Mouse (Mus musculus) R1 (cell line): ENCODE data around the gene Zfp689.
A peak's percentile ranks its signal among the peaks of the same experiment; 100 is the strongest.
"Not testable (repeated sequence)": the region's sequence is repeated elsewhere in the genome, so short reads cannot be mapped to it uniquely, and the experiment has no call there.

ENCODE experiments used
- DNase-seq: peaks from one replicate; pipeline ENCODE4 v3.0.0-alpha.2; 2018; ENCODE audit warnings: low read depth, low spot score

The Zfp689 gene

GRCm38 (mm10) chr7:127404101-127404500 is 44.9 kb downstream of the Zfp689 start:
- DNase-seq = not testable (repeated sequence)

GRCm38 (mm10) chr7:127402980-127403379 is 46.0 kb downstream of the Zfp689 start:
- DNase-seq = peak; percentile 41

- DNase-seq = no peak
Observed at GRCm38 (mm10) chr7:127400355-127400754, 48.6 kb downstream of the Zfp689 start.

GRCm38 (mm10) chr7:127393944-127394333 is 55.0 kb downstream of the Zfp689 start:
- DNase-seq = no peak

- DNase-seq = peak; percentile 99
Observed at GRCm38 (mm10) chr7:127393157-127393943, 55.6 kb downstream of the Zfp689 start, which contains the start of gene E430018J23Rik. TSS of gene E430018J23Rik (minus strand) at chr7:127393629.

GRCm38 (mm10) chr7:127392251-127392824 is 56.6 kb downstream of the Zfp689 start:
- DNase-seq = peak; percentile 39
